Mouse (Mus musculus) right cerebral cortex, postnatal 36 days (tissue): Measurements from ENCODE around the gene Dnah3.

Experiments
- DNase-seq, 2 experiments: peaks; one replicate each; pipeline ENCODE4 v3.0.0; 2022; ENCODE audit warnings: low spot score in 2 of 2, mixed read lengths in 1 of 2

Gene Dnah3

GRCm38 (mm10) chr7:120095180-120095579 is at the start of gene Dnah3:
Gene Dnah3 (minus strand): TSS chr7:120095280.
- DNase-seq = no peak

- DNase-seq = no peak
Observed at GRCm38 (mm10) chr7:120142743-120143142, 47.7 kb upstream of the Dnah3 start.

GRCm38 (mm10) chr7:120128951-120129350 is 33.9 kb upstream of the Dnah3 start:
- peak; percentile 14 to 53 for DNase-seq

DNA sequence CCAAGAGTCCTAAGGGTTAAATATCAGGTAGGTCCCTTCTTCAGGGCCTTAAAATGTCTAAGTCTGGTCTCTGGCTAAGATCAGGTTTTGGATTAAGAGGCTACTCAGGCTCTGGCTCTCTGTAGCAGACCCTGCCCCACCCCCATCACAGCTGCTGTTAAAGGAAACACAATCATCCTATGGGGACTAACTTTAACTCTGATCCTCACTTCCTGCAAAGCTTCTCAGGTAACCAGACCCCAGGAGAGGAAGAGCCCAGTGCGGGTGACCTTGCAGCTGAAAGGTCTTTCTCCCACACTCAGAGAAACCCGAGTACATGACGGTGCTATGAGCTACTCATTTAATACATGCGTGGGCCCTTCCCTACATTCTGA is 32.6 kb upstream of the Dnah3 start:
- no peak for DNase-seq

- DNase-seq = no peak
Observed at GRCm38 (mm10) chr7:120126976-120127685, 32.1 kb upstream of the Dnah3 start.

GRCm38 (mm10) chr7:120124844-120125243 is 29.8 kb upstream of the Dnah3 start:
- peak; percentile 42 to 59 for DNase-seq

GRCm38 (mm10) chr7:120123776-120124175 is 28.7 kb upstream of the Dnah3 start:
- no peak for DNase-seq

DNA sequence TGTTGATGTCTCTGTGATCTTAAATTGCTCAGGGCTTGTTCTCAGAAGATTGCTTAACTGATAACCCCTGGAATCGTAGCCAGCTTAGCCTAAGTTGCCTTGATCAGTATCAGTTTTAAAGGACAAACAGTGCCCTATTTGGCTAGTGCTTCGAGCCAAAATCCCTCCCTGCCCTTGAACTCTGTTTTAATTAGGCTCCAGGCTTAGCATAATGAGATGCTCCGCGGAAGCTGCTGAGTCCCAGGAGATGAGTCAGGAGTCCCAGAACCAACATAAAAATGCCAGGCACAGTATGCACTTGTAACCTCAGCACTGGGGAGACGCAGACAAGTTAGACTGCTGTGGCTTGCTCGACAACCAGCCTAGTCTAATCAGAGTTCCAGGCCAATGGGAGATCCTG is 22.4 kb upstream of the Dnah3 start:
- no peak for DNase-seq

DNA sequence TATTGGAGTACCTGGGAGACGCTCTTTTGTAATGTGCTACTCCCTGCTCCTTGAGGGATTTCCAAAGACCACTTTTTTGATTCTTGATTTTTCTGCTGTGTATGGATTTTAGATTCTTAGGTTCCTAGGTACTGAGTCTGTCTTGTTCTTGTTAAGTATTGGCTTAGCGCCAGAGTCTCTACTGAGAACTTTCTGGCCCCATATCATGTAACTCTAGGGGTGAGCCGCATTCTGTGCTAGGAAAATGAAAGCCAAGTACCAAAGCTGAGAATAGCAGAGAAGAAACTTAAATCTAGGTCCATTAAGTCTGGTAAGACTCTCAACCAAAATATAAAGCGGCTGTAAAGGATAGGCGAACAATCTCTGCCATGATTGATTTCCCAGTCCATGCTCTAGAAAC is 21.9 kb upstream of the Dnah3 start:
- DNase-seq = no peak

DNA sequence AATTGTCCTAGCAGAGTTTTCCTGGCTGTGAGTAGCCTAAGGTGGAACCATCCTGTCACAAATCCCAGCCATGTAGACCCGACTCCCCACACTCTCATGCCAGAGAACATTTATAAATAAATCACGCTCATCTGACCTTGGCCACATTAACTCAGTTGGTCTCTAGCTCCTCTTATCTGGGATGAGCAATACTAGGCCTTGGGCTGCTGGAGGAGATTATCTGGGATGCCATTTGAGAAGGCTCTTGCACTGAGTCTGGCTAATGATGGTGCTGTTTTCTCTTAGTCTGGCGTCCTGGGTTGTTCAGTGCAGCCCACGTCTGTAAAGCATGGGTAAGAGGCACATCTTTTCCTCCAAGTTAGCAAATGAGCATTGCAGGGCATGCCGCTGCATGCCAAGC is 14.6 kb upstream of the Dnah3 start:
- no peak for DNase-seq

- peak in 1 of 2 experiments; percentile 10 for DNase-seq
Observed at GRCm38 (mm10) chr7:120106356-120106755, 11.3 kb upstream of the Dnah3 start.

DNA sequence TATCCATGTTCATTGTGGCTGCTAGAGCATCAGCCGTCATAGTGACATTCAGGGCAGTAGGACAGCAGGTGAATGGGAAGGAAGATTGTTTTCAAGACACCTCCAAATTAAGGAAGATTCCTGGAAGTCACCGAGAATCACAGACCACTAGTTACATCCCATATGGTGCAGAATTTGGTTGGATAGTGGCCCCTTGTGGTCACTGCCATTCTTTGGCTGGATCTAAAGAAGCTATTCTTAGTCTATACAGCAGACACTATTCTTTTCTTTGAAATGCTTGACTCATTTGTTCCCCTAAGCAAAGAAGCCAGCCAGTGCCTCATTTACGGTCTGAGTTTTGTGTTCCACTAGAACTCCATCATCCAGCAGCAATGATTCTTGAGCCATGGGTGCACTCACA is 9.9 kb upstream of the Dnah3 start:
- DNase-seq = no peak

GRCm38 (mm10) chr7:120103019-120103567 is 8.0 kb upstream of the Dnah3 start:
- no peak for DNase-seq

DNA sequence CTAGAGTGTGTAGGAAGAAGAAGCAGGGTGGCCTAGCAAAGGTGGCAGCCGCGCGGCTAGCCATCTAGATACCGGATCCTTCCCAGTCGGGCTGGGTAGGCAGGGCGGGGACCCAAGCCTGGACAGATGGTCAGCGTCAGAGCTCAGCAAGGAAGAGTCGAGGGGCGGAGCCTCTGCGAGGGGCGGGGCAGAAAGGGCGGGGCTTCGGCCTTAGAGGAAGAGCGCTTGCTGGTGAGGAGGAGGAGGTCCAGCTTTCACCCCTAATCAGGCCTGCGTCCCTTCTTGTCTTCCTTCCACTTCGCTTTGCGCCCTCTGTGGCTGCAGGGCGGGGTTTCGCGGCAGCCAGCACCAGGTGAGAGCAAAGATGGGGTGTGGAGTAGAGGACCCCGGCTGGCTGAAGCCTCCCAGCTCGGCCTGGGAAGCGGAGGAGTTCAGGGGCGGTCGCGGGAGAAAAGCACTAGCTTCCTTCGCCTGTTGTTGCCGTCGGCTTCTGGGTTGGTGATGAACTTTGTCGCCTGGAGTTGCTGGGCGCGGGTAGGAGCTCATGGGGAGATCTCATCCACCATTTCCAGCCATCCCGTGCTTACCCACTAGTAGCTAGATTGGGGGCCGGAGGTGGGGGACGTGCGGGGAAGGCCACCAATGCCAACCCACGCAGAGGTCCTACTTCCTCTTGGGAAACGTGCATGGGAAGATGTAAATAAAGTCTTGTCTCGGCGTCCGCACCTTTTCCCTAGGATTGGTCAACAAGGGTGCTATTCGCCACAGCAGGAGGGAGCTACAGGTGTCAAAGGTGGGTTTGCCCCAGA is 7.3 kb upstream of the Dnah3 start, which contains the start of gene Tmem159:
Tmem159 (plus strand) TSS at position 190 of the 809 bp plus-strand sequence.
- DNase-seq = peak; percentile 52 to 56

- no peak for DNase-seq
Observed at GRCm38 (mm10) chr7:120098403-120098802, 3.3 kb upstream of the Dnah3 start.

DNA sequence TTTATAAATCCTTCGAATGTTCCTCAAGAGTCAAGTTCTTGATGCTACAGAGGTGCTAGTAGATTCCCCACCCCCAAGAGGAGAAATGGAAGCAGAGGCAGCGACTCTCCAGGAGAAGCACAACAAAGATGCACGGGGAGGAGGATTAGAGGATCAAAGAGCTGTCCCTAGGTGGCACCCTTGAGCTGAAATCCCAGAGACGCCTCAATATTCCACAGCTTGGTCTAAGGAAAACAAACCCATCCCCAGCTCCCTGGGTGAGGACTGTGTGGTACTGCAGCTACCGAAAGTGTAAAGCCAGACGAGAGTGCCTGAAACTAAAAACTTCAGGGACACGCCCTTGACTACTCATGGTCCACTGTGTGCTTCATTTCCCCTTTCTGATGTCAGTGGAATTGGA is 2.8 kb upstream of the Dnah3 start:
- DNase-seq = peak; percentile 7 to 35

- no peak for DNase-seq
Observed at GRCm38 (mm10) chr7:120094216-120094615, 864 bp downstream of the Dnah3 start.

- no peak for DNase-seq
Observed at GRCm38 (mm10) chr7:120093033-120093432, 2.0 kb downstream of the Dnah3 start.

DNA sequence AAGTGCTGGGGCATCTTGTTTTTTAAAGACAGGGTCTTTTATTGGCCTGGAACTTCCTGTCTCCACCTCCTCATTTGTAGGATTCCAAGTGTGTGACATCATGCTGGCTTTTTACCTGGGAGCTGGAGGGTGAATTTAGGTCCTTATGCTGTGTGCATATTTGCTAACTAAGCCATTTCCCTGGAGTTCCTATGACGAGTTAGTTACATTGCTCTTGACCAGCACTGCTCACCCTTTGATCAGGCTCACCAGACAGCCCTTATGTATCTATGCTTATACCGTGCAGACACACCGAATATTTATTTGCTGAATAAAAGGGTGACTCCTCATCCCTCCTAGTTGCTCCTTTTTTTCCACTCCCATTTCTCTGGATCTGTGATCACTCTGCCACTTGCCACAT is 14.9 kb downstream of the Dnah3 start:
- DNase-seq = no peak

GRCm38 (mm10) chr7:120069164-120069563 is 25.9 kb downstream of the Dnah3 start:
- no peak for DNase-seq

DNA sequence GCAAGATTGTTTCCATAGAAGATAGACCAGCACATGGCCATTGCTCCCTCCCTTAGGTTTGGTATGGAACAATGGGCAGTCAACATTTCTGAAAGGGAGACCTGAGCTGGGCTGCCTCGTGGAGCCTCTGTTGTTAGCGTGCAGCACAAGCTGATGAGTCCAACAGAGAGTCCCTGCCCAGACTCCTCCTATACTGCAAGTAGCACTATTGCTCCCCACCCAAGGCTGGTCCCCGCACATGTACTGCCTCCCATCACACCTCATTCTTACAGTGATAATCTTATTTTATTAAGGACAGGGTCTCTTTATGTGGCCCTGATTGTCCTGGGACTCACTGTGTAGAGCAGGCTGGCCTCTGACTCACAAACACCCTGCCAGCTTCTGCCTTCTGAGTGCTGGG is 27.0 kb downstream of the Dnah3 start:
- DNase-seq = no peak

- DNase-seq = no peak
Observed at GRCm38 (mm10) chr7:120064045-120064444, 31.0 kb downstream of the Dnah3 start.

DNA sequence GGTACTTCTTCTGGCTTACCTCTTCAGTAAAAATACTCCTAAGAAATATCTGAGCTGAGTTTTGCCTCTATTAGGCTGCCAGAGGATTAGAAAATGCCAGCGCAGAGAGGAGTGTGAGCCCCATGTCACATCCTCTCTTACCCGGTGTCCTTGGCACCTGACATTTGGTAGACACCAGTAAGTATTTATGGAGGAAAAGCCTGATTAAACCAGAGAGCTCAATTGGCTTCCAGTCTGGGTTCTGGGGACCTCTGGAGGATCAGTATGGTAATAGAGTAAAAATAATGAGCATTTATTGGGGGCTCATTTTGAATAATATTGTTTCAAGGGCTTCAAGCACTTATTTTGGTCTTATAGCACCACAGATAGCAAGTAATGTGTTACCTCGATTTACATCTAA is 39.6 kb downstream of the Dnah3 start:
- DNase-seq = no peak
